Mouse (Mus musculus) stomach, embryonic 14.5 days (tissue): ENCODE results near the gene Sspo. TPM values are rescaled to one million over a fixed set of nuclear protein-coding genes. Genes with fewer than 3 reads are reported as not detected.

ENCODE experiments used
- ATAC-seq: fragments of 200-750 bp; cut with Nextera tagmentation; 2 replicates; pipeline ENCODE4 v1.8.0; 2017; ENCODE audit warnings: low read depth, moderate TSS enrichment; ENCODE audit not compliant: insufficient number of reproducible peaks, insufficient read depth, low FRiP score
- H3K27ac ChIP-seq: fragments of 300-500 bp; sonication (generic); 2 replicates; pipeline ENCODE4 v1.5.1; 2014; ENCODE audit warnings: mild to moderate bottlenecking, low read length, moderate library complexity, mixed read lengths
- H3K27me3 ChIP-seq: fragments of 300-500 bp; sonication (generic); 2 replicates; pipeline ENCODE4 v1.6.1; 2014; ENCODE audit warnings: low read length, control low read depth, mixed read lengths; ENCODE audit not compliant: control insufficient read depth, insufficient read depth
- H3K36me3 ChIP-seq: fragments of 300-500 bp; sonication (generic); 2 replicates; pipeline ENCODE4 v1.6.1; 2014; ENCODE audit warnings: mild to moderate bottlenecking, control low read depth, low read length, moderate library complexity, mixed read lengths; ENCODE audit not compliant: control insufficient read depth, insufficient read depth
- H3K4me1 ChIP-seq: fragments of 300-500 bp; sonication (generic); 2 replicates; pipeline ENCODE4 v1.6.1; 2014; ENCODE audit warnings: low read length, control low read depth, mixed read lengths; ENCODE audit not compliant: control insufficient read depth, insufficient read depth
- H3K4me2 ChIP-seq: fragments of 300-500 bp; sonication (generic); replicated peaks from 2 replicates; pipeline ENCODE4 v1.6.1; 2014; ENCODE audit warnings: low read depth, low read length, control low read depth
- H3K4me3 ChIP-seq: fragments of 300-500 bp; sonication (generic); 2 replicates; pipeline ENCODE4 v1.5.1; 2014; ENCODE audit warnings: low read depth, low read length, control low read depth
- H3K9ac ChIP-seq: fragments of 300-500 bp; sonication (generic); replicated peaks from 2 replicates; pipeline ENCODE4 v1.6.1; 2014; ENCODE audit warnings: low read depth, mild to moderate bottlenecking, control low read depth, low read length, moderate library complexity, mixed read lengths
- H3K9me3 ChIP-seq: fragments of 300-500 bp; sonication (generic); 2 replicates; pipeline ENCODE4 v1.6.1; 2016; ENCODE audit warnings: low read depth, low read length, control low read depth; ENCODE audit not compliant: control insufficient read depth
- WGBS: fragments of 180-500 bp; shearing (Covaris S2); extraction: QIAGEN DNeasy Blood & Tissue Kit; methylation state at CpG from one replicate; pipeline ENCODE4 v1.1.7; 2014; 5-methylcytosine and 5-hydroxymethylcytosine counted together
- polyA plus RNA-seq: library from polyadenylated mRNA; unstranded; fragments of >200 nt; fragmentation: Nextera tagmentation; extraction: Ambion mirVana; gene quantifications from 2 replicates; pipeline ENCODE4 v1.2.1, GENCODE M21; 2014

The Sspo gene
- polyA plus RNA-seq, 1 experiment from 2014 or later = 0.41 TPM

- Histone ChIP-seq H3K27me3 (no peaks in the 10 kb centered on the region), H3K9me3 (no peaks in the 10 kb centered on the region), H3K9ac (no peak overlapping the region), H3K4me2 (no peak overlapping the region), H3K27ac (no peak overlapping the region), H3K4me1 (peaks cover 10% of the 10 kb centered on the region; the same call in 1 of the 2 replicates), H3K36me3 (no peaks in the 10 kb centered on the region), H3K4me3 (no peak overlapping the region)
- WGBS = 68% methylated on average over 5 of the region's 5 CpGs
- ATAC-seq = no peak
Measured at GRCm38 (mm10) chr6:48430748-48431147, 17.3 kb upstream of the Sspo start.

GRCm38 (mm10) chr6:48432893-48433816, 14.9 kb upstream of the Sspo start:
- peaks cover 20% of the 10 kb centered on the region for H3K36me3 ChIP-seq
- H3K27me3 ChIP-seq = no peaks in the 10 kb centered on the region
- no peaks in the 10 kb centered on the region for H3K9me3 ChIP-seq
- WGBS = 37% methylated on average over 12 of the region's 12 CpGs
- 0 out of 2 replicates have a peak overlapping the region, but pooled peaks have one; percentile 10 for H3K4me2 ChIP-seq
- H3K4me1 ChIP-seq = peaks cover 20% of the 10 kb centered on the region; the same call in 1 of the 2 replicates
- peak overlapping the region; percentile 67 for H3K27ac ChIP-seq
- peak; percentile 80; the same call in 1 of the 2 replicates for ATAC-seq
- no peak overlapping the region for H3K4me3 ChIP-seq
- H3K9ac ChIP-seq = no peak overlapping the region

- peaks cover 21% of the 10 kb centered on the region; the same call in 1 of the 2 replicates for H3K4me1 ChIP-seq
- no peak overlapping the region for H3K4me3 ChIP-seq
- no peak overlapping the region; the same call in 1 of the 2 replicates for H3K27ac ChIP-seq
- H3K27me3 ChIP-seq = no peaks in the 10 kb centered on the region
- no peak overlapping the region for H3K9ac ChIP-seq
- no peaks in the 10 kb centered on the region for H3K9me3 ChIP-seq
- H3K4me2 ChIP-seq = no peak overlapping the region
- ATAC-seq = no peak
- peaks cover 34% of the 10 kb centered on the region for H3K36me3 ChIP-seq
- 45% methylated on average over 6 of the region's 6 CpGs for WGBS
Measured at GRCm38 (mm10) chr6:48434651-48435050, 13.4 kb upstream of the Sspo start.

- Histone ChIP-seq H3K9ac (no peak overlapping the region), H3K4me2 (no peak overlapping the region), H3K27me3 (no peaks in the 10 kb centered on the region), H3K4me1 (peaks cover 24% of the 10 kb centered on the region; the same call in 1 of the 2 replicates), H3K36me3 (peaks cover 34% of the 10 kb centered on the region), H3K27ac (no peak overlapping the region), H3K9me3 (no peaks in the 10 kb centered on the region), H3K4me3 (no peak overlapping the region)
- no peak for ATAC-seq
- WGBS = 43% methylated on average over 5 of the region's 5 CpGs
Measured at GRCm38 (mm10) chr6:48435111-48435510, 12.9 kb upstream of the Sspo start.

GRCm38 (mm10) chr6:48435706-48436349, 12.2 kb upstream of the Sspo start:
- Histone ChIP-seq H3K27me3 (no peaks in the 10 kb centered on the region), H3K4me3 (no peak overlapping the region), H3K9me3 (no peaks in the 10 kb centered on the region), H3K27ac (peak overlapping the region; percentile 15; the same call in 1 of the 2 replicates), H3K36me3 (peaks cover 34% of the 10 kb centered on the region), H3K4me2 (no peak overlapping the region), H3K9ac (no peak overlapping the region), H3K4me1 (peaks cover 28% of the 10 kb centered on the region)
- WGBS = 45% methylated on average over 5 of the region's 5 CpGs
- no peak for ATAC-seq

GRCm38 (mm10) chr6:48437679-48438376, 10.2 kb upstream of the Sspo start:
- Histone ChIP-seq H3K36me3 (peaks cover 50% of the 10 kb centered on the region), H3K9me3 (no peaks in the 10 kb centered on the region), H3K4me1 (peaks cover 35% of the 10 kb centered on the region), H3K9ac (no peak overlapping the region), H3K4me2 (no peak overlapping the region), H3K27me3 (no peaks in the 10 kb centered on the region), H3K27ac (no peak overlapping the region), H3K4me3 (no peak overlapping the region)
- 70% methylated on average over 35 of the region's 35 CpGs for WGBS
- no peak for ATAC-seq

- H3K36me3 ChIP-seq = peaks cover 50% of the 10 kb centered on the region
Measured at GRCm38 (mm10) chr6:48438475-48439125, 9.4 kb upstream of the Sspo start.

GRCm38 (mm10) chr6:48439654-48440053, 8.4 kb upstream of the Sspo start:
- H3K4me1 ChIP-seq = peaks cover 34% of the 10 kb centered on the region

More at GRCm38 (mm10) chr6:48438475-48439125, 9.4 kb upstream of the Sspo start:
- H3K27ac ChIP-seq = no peak overlapping the region
- no peak overlapping the region for H3K9ac ChIP-seq
- no peak overlapping the region for H3K4me3 ChIP-seq
- ATAC-seq = no peak
- peaks cover 35% of the 10 kb centered on the region for H3K4me1 ChIP-seq
- no peaks in the 10 kb centered on the region for H3K9me3 ChIP-seq
- no peaks in the 10 kb centered on the region for H3K27me3 ChIP-seq
- H3K4me2 ChIP-seq = no peak overlapping the region
- WGBS = 43% methylated on average over 55 of the region's 55 CpGs

More at GRCm38 (mm10) chr6:48439654-48440053, 8.4 kb upstream of the Sspo start:
- no peak overlapping the region for H3K4me3 ChIP-seq
- no peak overlapping the region for H3K4me2 ChIP-seq
- ATAC-seq = no peak
- peaks cover 50% of the 10 kb centered on the region for H3K36me3 ChIP-seq
- no peaks in the 10 kb centered on the region for H3K27me3 ChIP-seq
- H3K9ac ChIP-seq = no peak overlapping the region
- H3K9me3 ChIP-seq = no peaks in the 10 kb centered on the region
- no peak overlapping the region for H3K27ac ChIP-seq
